Mouse (Mus musculus) heart, adult 9 months (tissue): ENCODE measurements around the gene Scarf1.

Experiments used
- DNase-seq, 2 experiments: peaks; one replicate each; pipeline ENCODE4 v3.0.0; 2022; ENCODE audit warnings: low spot score in 2 of 2

The Scarf1 gene

DNA sequence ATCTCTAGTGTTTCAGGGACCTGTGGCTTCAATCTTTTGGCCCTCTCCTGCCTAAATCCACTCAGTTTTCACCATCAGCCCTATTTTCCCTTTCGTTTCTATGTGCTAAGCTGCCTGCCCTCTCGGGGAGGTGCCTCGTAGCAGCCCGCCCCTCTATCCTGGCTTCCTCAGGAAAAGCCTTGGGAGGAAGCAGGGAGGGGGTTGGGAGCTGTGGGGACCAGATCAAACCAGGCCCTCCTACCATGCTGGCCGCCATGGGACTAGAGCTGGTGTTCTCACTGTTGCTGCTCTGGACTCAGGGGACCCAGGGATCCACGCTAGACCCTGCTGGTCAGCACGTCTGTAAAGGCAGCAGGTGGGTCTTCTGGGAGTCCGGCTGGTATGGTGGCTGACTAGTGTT, at the start of gene Scarf1:
Gene Scarf1, plus strand, starts transcription at position 205 of the 400 bp plus-strand sequence.
- peak; percentile 82 to 84 for DNase-seq

DNA sequence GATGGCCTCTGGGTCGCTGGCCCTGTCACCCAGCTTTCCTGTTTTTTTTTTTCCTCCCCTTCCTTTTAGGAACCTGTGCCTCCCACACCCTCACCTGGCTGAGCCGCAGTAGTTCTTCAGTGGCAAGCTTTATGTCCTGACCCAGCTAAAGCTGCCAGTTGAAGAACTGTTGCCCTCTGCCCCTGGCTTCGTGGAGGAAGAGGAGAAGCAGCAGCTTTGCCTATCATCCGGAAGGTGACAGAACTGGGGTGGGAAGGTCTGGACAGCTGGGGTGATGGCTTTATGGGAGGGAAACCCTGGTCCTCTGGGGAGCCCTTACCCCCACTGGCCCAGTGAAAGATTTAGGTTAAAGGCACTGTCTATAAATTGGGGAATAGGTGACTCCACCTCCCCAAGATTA, 49.7 kb upstream of the Scarf1 start:
- no peak for DNase-seq

DNA sequence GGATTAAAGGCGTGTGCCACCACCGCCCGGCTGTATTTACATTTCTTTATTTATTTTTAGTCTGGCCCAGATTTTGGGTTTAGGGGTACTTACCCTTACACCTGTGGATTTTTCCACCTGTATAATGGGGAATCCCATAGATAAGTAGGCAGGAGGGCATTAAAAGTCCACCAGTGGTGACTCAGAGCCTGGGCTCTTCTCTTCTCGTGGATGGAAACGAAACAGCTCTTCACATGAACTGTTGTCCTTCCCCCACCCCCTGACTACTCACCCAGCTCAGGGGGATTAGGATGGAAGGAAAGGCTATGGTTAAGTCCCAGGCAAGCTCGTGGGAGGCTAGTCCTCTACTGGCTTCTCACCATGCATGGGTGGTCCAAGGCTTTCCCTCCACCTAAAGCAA, 48.9 kb upstream of the Scarf1 start:
- DNase-seq: no peak

DNA sequence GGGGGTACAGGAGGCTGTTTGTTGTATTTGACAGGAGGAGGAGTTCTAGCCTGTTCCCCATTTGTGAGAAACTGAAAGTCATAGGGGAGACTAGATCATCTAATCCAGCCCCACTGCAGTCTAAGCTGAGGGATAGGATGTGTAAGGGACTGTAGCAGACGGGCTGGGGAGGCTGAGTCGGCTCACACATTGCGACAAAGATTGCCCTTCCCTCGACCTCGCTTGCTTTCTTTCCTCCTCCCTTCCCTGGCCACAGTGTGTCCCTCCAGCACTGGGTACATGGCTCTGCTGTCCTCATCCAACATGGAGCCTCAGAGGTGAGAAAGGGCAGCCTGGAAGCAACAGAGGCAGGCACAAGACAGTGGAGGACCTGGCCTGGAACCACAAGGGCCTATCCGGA, 48.3 kb upstream of the Scarf1 start:
- DNase-seq: no peak

DNA sequence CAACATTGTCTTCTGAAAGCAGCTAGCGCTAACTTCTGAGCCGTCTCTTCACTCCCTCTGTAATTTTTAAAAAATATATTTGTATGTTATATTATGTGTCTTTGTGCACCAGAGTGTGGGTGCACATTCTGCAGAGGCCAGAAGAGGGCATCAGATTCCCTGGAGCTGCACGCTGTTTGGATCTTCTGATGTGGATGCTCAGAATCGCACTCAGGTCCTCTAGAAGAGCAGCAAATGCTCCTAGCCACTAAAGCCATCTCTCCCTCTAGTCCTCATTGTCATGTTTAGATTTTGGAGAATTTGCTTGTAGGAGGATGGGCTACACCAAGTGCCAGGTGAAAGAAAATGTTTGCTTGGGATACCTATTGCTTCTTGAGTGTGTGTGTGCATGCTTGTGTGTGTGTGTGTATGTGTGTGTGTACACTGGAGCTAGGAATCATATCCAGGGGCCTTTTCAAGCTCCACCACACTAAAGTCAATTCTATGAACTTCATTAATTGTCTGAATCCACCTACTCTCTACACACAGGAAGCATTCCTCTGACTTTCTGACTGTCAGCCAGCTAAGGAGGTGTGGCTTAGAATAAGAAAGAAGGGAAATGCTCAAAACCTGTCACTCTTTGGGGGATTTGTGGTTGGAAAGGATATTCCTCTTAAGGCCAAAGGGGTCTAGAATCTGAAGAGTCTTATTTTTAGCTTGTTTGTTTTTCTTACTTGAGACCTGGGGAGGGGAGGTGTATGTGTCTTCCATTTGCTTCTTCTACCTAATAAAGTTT, 46.4 kb upstream of the Scarf1 start:
- DNase-seq: no peak

DNA sequence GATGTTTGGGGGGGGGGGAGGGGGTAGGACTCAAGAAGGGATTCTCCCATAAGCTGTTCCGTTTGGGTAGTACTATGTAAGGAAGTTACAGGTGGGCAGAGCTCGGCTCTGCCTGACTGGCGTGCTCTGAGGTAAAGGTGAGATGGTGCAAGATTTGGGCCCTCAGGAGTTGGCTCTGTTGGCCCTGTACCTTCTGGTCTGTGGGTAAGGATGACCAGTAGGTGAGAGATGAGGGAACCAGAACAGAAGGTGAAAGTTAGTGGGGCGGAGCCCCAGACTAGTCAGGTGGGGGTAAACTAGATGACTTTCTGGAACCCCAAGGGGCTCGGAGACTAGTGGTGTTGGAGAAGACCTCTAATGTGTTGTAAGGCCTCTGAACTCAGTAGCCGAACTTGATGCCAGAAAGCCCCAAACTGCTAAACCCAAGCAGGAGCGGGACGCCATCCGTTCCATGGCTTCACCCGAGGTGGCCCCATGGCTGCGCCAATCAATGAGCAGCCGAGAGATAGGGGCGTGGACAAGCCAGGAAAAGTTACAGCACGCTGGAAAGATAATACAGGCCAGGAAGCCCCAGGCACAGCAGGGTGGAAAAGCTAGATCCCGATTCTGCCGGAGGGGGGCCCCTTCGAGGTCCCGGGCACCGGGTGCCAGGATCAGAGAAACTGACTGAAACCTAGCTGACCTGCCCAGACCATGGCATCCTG, 45.7 kb upstream of the Scarf1 start:
- DNase-seq: peak; percentile 83

DNA sequence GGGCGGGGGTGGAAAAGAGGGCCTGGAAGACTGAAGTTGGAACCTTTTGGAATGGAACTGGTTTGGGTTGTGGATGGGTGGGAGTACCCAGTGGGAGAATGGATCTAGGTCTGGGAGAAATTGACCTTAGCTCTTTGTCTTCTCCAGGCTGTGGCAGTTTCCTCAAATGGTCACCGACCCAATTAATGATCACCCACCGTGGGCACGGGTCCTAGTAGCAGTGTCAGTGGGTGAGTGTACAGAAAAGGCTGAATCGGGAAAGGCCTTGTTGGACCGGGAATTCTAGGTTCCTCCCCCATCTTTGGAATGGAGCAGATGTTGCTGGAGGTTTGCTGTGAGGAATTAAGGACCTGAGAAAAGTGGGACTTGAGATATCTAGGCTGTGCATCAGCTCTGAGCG, 44.9 kb upstream of the Scarf1 start:
- DNase-seq: no peak

DNA sequence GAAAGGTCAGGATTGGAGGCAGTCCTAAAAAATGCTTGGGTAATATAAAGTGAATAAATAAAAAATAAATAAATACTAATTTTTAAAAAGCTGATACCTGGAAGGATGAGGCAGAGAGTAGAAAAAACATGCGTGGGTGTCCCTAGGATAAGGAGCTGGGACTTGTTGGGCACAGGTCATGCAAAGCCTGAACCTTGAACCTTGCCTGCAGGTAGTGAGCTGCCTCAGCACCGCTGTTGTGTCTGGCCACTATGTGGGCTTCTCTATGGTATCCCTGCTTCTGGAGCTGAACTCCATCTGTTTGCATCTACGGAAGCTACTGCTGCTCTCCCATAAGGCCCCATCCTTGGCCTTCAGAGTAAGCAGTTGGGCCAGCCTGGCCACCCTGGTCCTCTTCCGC, 44.1 kb upstream of the Scarf1 start:
- no peak for DNase-seq

DNA sequence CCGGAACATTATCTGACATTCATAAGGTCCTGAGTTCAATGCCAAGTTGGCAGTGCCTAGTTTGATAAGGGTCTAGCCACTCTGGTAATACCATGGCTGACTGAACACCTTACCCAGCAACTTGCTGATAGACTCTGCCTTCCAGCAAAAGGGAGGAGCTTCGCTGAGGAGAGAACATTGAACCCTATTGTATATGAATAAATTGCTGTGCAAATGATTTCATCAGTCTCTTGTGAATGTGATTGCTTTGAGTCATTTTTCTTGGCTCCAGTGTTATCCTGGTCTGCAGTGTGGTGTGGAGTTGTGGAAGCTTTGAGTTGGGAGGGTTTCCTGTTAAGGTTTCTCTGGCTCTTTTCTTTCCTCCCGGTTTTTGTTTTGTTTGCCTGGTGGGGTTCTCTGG, 42.7 kb upstream of the Scarf1 start:
- no peak for DNase-seq

DNA sequence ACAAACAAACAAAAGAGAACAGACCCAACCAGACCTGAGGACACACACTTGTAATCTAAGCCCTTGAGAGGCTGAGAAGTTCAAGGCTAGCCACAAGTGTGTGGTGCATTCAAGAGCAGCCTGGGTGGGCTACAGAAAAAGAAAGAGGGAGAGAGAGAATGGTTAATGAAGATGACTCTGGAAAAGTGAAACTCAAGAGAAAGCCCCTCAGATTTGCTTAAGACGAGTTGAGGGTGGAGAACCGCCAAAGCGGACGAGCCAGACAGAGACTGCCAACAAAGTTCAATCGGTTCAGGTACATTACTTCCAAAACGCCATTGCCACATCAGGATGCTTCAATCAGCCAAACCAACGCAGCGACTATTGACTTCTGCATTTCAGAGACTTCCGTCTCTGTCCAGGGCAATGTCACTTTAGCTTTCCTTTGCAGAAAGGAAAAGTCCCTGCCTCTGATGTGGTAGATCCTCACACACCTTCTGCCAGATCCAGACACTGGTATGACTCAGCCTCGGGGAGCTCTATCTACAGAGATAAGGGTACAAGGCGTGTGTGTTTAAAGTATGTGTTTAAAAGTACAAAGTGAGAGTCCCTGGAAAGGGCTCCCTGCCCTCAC, 40.8 kb upstream of the Scarf1 start:
- DNase-seq: no peak

DNA sequence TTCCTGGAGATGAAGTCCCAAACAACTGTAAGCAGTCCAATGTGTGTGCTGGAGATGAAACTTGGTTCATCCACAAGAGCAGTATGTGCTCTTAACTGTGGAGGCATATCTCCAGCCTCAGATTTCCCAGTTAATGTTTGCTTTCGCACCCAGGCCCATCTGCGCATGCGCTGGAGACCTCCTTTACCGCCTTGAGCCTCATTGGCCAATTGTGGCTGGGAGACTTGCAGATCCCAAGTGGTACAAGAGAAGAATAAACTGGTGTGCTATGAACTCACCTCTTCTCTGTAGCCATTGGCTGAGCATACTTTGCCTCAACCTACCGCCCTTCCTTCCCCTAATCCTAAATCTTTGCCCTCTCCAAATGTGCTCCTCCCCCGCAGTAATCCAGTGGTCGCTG, 40.0 kb upstream of the Scarf1 start:
- no peak for DNase-seq

DNA sequence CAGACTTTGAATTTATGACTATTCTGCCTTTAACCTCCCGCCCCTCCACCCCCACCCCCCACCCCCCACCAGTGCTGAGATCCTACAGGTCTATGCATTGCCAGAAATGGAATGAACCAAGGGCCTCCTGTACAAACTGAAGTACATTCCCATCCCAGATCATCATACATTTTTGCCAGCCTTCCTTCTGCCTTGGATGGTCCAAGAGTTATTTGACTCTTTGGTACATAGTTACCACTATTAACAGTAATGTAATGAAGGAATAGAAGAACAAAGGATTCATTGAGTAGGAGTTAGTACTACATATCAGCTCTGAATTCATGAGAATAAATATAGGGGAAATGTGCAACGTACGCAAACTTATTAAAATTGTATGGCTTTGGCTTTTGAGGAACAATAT, 27.1 kb upstream of the Scarf1 start:
- no peak for DNase-seq

DNA sequence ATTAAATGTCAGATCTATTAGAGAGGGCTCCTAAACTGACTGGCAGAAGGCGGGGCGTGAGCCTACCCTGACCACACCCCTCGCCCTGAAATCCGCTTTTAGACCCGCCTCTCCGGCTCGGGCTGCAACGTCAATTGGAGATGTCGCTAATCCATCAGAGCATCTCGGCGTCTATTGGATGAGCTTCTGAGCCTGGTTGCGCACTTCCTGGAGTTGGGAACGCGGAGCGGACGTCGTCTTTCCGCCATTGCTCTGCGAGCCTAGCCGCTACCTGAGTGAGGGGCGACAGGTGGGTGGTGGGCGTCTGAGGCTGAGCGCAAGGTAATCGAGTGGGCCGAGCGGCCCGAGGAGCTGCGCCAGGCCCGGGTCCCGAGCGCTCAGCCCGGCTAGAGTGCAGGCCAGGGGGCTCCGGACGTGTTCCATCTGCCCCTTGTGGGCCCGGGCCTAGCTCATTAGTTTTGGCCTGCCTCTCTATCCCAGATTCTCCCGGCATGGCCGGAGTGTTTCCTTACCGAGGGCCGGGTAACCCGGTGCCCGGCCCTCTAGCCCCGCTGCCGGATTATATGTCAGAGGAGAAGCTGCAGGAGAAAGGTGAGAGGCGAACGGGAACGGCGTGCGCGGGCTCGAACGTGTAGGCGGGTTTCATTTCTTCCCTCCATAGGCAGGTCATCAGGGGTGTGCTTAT, 26.6 kb upstream of the Scarf1 start, which contains the start of gene Prpf8:
Gene Prpf8, plus strand, starts transcription at position 216 of the 685 bp plus-strand sequence.
- DNase-seq: peak; percentile 98 to 99

DNA sequence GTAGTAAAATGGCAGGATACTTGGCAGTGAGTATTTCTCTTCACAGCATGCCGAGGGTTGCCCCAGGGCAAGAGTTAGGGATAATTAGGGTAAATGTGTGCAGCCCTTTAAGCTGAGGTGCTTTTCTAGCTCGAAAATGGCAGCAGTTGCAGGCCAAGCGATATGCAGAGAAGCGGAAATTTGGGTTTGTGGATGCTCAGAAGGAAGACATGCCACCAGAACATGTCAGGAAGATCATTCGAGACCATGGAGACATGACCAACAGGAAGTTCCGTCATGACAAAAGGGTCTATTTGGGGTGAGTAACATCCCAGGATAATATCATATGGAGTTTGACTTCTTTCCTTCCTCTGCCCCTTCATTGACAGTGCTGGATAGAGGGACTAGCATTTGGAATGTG, 25.8 kb upstream of the Scarf1 start:
- DNase-seq: no peak

DNA sequence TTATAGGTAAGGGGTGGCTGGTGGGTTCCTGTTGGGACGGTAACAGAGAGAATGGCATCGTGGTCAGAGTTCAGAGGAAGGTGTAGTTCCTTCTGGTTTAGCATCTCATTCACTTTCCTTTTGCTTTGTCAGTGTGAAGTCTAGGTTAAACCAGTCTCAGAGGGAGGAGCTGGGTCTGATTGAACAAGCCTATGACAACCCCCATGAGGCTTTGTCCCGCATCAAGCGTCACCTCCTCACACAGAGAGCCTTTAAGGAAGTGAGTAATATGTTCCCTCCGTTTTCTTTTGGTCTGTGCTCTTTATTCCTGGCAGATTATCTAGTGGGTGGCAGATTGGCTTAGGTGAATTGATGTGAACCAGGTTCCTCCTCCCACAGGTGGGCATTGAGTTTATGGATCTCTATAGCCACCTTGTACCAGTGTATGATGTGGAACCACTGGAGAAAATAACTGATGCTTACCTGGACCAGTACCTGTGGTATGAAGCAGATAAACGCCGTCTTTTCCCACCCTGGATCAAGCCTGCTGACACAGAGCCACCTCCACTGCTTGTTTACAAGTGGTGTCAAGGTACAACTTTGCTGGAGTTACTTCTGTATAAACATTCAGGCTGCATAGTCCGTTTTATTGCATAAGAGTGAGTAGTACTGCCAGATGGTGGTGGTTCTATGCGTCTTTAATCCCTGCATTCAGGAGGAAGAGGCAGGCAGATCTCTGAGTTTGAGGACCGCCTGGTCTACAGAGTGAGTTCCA, 18.9 kb upstream of the Scarf1 start:
- no peak for DNase-seq

DNA sequence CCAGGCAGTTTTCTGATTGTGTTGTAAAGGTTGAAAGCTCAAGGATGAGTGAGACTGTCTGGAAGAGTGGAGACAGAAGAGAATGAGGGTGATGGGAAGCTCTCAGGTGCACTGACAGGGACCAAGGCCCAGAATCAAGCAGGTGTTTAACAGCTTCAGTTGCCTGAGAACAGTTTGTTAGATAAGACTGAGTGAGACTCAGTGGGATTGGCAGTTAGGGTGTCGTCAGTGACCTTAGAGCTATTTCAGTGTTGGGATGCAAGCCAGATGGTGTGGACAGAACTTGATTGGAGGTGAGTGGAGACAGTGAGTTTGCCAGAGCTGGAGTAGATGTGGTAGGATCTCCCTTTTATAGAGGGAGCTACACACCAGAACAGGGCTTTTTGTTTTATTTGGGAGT, 15.2 kb upstream of the Scarf1 start:
- DNase-seq: peak; percentile 40 to 54

DNA sequence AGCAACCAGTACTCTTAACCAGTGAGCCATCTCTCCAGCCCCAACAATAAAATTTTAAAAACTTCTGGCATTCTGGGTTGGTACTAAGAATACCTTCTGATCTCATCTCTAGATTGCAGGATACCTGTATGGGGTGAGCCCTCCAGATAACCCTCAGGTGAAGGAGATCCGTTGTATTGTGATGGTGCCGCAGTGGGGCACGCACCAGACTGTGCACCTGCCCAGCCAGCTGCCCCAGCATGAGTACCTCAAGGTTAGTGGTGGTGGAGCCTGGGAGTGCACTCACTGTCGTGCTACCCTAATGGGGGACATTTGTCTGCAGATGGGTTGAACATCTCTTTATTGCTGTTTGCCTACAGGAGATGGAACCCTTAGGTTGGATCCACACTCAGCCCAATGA, 5.2 kb upstream of the Scarf1 start:
- no peak for DNase-seq

DNA sequence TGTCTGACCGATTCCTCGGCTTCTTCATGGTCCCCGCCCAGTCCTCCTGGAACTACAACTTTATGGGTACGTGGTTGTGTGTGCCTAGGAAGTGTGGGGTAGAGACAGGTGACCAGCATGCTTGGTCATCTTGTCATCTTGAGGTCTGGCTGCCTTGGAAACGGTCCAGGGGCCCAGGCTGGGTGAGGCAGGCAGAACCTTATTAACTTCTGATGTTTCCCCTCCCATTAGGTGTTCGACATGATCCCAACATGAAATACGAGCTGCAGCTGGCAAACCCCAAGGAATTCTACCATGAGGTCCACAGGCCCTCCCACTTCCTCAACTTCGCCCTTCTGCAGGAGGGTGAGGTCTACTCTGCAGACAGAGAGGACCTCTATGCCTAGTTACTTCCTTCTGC, 4.4 kb upstream of the Scarf1 start:
- peak; percentile 26 to 31 for DNase-seq

DNA sequence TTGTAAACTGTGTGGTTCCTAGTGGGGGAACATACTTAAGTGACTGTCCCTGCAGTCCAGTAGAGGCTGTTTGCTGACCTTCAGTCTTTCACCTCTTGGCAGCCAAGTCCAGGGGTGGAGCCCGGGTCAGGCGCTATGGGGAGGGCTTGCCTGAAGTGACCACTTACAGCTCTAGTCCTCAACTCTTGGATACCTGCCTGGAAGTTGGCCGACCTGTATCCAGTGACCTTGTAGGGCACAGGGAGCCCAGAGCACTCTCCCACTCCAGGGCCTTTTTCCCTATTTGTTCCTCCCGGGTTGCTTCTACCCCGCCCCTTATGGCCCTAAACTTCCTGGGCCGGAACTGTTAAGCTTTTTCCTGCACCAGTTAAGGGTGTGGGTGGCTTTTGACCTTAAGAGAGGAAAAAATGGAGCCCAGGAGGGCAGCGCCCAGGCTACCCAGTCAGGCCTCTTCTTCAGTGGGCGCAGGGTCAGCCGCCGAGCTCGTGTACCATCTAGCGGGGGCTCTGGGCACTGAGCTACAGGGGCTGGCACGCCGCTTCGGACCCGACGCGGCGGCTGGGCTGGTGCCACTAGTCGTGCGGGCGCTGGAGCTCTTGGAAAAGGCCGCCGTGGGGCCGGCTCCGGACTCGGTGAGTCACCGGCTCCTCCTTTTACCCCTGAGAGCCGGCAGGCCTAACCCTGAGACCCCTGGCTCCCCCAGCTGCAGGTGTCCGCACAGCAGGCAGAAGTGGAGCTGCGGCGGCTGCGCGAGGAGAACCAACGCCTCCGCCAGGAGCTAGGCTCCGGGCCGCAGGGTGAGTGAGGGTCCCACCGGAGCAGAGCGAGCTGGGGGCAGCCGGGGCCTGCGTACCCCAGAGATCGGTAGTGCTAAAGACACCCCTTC, 3.4 kb upstream of the Scarf1 start, which contains the start of gene Rilp:
Gene Rilp, plus strand, starts transcription at position 354 of the 886 bp plus-strand sequence.
- peak; percentile 90 to 92 for DNase-seq

DNA sequence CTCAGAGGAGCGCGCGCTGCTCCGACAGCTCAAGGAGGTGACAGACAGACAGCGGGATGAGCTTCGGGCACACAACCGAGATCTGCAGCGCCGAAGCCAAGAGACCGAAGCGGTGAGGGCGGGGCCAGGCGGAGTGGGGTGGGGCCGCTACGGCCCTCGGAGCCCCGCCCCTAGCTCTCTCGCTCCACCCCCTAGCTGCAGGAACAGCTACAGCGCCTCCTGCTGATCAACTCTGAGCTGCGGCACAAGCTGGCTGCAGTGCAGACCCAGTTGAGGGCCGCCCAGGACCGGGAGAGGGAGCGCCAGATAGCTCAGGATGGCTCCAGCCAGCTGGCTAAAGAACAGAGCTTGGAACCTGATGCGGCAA, 2.7 kb upstream of the Scarf1 start:
- peak; percentile 93 to 95 for DNase-seq

DNA sequence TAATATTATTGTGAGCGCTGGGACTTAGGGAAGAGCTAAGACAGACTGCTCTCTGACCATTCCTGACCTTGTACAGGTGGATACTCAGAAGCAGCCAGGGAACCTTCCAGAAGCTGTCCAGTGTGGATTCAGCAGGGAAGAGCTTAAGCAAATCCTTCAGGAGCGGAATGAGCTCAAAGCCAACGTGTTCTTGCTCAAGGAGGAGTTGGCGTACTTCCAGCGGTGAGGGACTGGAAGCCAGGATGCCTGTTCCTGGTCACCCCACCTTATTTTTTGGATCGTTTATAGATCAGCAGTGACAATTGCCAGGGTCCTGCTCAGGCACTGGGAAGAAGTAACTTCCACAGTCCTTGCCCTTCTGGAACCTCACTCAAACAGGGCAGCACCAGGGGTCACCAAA, 2.1 kb upstream of the Scarf1 start:
- DNase-seq: peak; percentile 42 to 61
